Mouse (Mus musculus) kidney, postnatal 0 days (tissue): ENCODE data around the gene Ugt1a1. TPM values are rescaled to one million over a fixed set of nuclear protein-coding genes. Genes with fewer than 3 reads are reported as not detected.

Source experiments
- ATAC-seq: fragments of 200-750 bp; cut with Nextera tagmentation; replicated peaks from 2 replicates; pipeline ENCODE4 v1.8.0; 2017; ENCODE audit warnings: low read depth, moderate number of reproducible peaks, moderate TSS enrichment, moderate library complexity; ENCODE audit not compliant: low FRiP score
- DNase-seq: peaks from one replicate; pipeline ENCODE4 v3.0.0-alpha.2; 2016; ENCODE audit warnings: low spot score
- H3K27ac ChIP-seq: fragments of 300-500 bp; sonication (generic); 2 replicates; pipeline ENCODE4 v1.5.1; 2014; ENCODE audit warnings: mild to moderate bottlenecking
- H3K27me3 ChIP-seq: fragments of 300-500 bp; sonication (generic); 2 replicates; pipeline ENCODE4 v1.6.1; 2014; ENCODE audit warnings: low read length, mixed read lengths; ENCODE audit not compliant: insufficient read depth
- H3K36me3 ChIP-seq: fragments of 300-500 bp; sonication (generic); 2 replicates; pipeline ENCODE4 v1.6.1; 2014; ENCODE audit warnings: low read length, mixed read lengths; ENCODE audit not compliant: insufficient read depth
- H3K4me1 ChIP-seq: fragments of 300-500 bp; sonication (generic); replicated peaks from 2 replicates; pipeline ENCODE4 v1.6.1; 2014; ENCODE audit warnings: antibody characterized with exemption, low read length, mixed read lengths; ENCODE audit not compliant: insufficient read depth
- H3K4me2 ChIP-seq: fragments of 300-500 bp; sonication (generic); 2 replicates; pipeline ENCODE4 v1.6.1; 2014; ENCODE audit warnings: mild to moderate bottlenecking, low read length, moderate library complexity, mixed read lengths
- H3K4me3 ChIP-seq: fragments of 300-500 bp; sonication (generic); replicated peaks from 2 replicates; pipeline ENCODE4 v1.5.1; 2014; ENCODE audit warnings: low read depth, low read length
- H3K9ac ChIP-seq: fragments of 300-500 bp; sonication (generic); 2 replicates; pipeline ENCODE4 v1.6.1; 2014; ENCODE audit warnings: low read depth, low read length
- H3K9me3 ChIP-seq: fragments of 300-500 bp; sonication (generic); replicated peaks from 2 replicates; pipeline ENCODE4 v1.6.1; 2016; ENCODE audit warnings: low read length, inconsistent platforms, mixed read lengths
- CTCF ChIP-seq: IDR thresholded peaks from 2 replicates; pipeline ENCODE4 v1.5.1; 2016; ENCODE audit warnings: antibody characterized with exemption, low read depth, mild to moderate bottlenecking, moderate library complexity
- WGBS: fragments of 180-500 bp; shearing (Covaris S2); extraction: QIAGEN DNeasy Blood & Tissue Kit; methylation state at CpG from one replicate; pipeline ENCODE4 v1.1.7; 2014; 5-methylcytosine and 5-hydroxymethylcytosine counted together
- polyA plus RNA-seq: library from polyadenylated mRNA; unstranded; fragments of >200 nt; fragmentation: Nextera tagmentation; extraction: Ambion mirVana; gene quantifications from 2 replicates; pipeline ENCODE4 v1.2.1, GENCODE M21; 2015

Gene Ugt1a1
- polyA plus RNA-seq, 1 experiment from 2014 or later, result 6.2 TPM

GRCm38 (mm10) chr1:88263778-88264177 is 52.0 kb downstream of the Ugt1a1 start:
- H3K27ac ChIP-seq, result no peak overlapping the region
- peaks cover 14% of the 10 kb centered on the region for H3K4me1 ChIP-seq
- no peak overlapping the region for H3K9ac ChIP-seq
- no peak overlapping the region for H3K4me3 ChIP-seq
- no peaks in the 10 kb centered on the region for H3K27me3 ChIP-seq
- no peak for TF ChIP-seq CTCF
- peaks cover 89% of the 10 kb centered on the region for H3K36me3 ChIP-seq
- no peak overlapping the region for H3K4me2 ChIP-seq
- no peak for ATAC-seq
- DNase-seq, result no peak
- no peaks in the 10 kb centered on the region for H3K9me3 ChIP-seq
- WGBS, result 92% methylated on average over 5 of the region's 5 CpGs

- Histone ChIP-seq H3K4me3 (no peak overlapping the region), H3K9me3 (no peaks in the 10 kb centered on the region), H3K9ac (no peak overlapping the region), H3K4me1 (peaks cover 12% of the 10 kb centered on the region), H3K27ac (no peak overlapping the region), H3K36me3 (peaks cover 95% of the 10 kb centered on the region), H3K27me3 (no peaks in the 10 kb centered on the region), H3K4me2 (no peak overlapping the region)
- DNase-seq (no peak), ATAC-seq (no peak)
- 82% methylated on average over 7 of the region's 7 CpGs for whole genome bisulfite sequencing
- no peak for TF ChIP-seq CTCF
Observed at GRCm38 (mm10) chr1:88264237-88264868, 52.6 kb downstream of the Ugt1a1 start.

- no peak overlapping the region for H3K4me2 ChIP-seq
- H3K4me1 ChIP-seq, result peaks cover 7% of the 10 kb centered on the region; the same call in 1 of the 2 replicates
- H3K27me3 ChIP-seq, result no peaks in the 10 kb centered on the region
- no peak overlapping the region for H3K9ac ChIP-seq
- ATAC-seq, result no peak
- no peak for DNase-seq
- H3K27ac ChIP-seq, result no peak overlapping the region
- peaks cover 99% of the 10 kb centered on the region for H3K36me3 ChIP-seq
- no peaks in the 10 kb centered on the region for H3K9me3 ChIP-seq
- no peak for TF ChIP-seq CTCF
- H3K4me3 ChIP-seq, result no peak overlapping the region
- 78% methylated on average over 4 of the region's 4 CpGs for WGBS
Observed at GRCm38 (mm10) chr1:88264869-88265240, 53.1 kb downstream of the Ugt1a1 start.

GRCm38 (mm10) chr1:88266123-88266522 is 54.4 kb downstream of the Ugt1a1 start:
- H3K4me3 ChIP-seq, result no peak overlapping the region
- no peak overlapping the region for H3K27ac ChIP-seq
- ATAC-seq (no peak), DNase-seq (no peak)
- no peaks in the 10 kb centered on the region for H3K9me3 ChIP-seq
- H3K4me1 ChIP-seq, result 0 out of 2 replicates have a peak, but pooled peaks cover 4% of the 10 kb centered on the region
- no peak for TF ChIP-seq CTCF
- H3K36me3 ChIP-seq, result peaks cover 89% of the 10 kb centered on the region
- no peaks in the 10 kb centered on the region for H3K27me3 ChIP-seq
- no peak overlapping the region for H3K4me2 ChIP-seq
- H3K9ac ChIP-seq, result no peak overlapping the region
- WGBS, result 86% methylated on average over 13 of the region's 13 CpGs

- Histone ChIP-seq H3K27me3 (no peaks in the 10 kb centered on the region), H3K36me3 (peaks cover 86% of the 10 kb centered on the region), H3K9me3 (no peaks in the 10 kb centered on the region), H3K27ac (no peak overlapping the region), H3K4me2 (no peak overlapping the region), H3K4me1 (no peaks in the 10 kb centered on the region), H3K9ac (no peak overlapping the region), H3K4me3 (no peak overlapping the region)
- 90% methylated on average over 6 of the region's 6 CpGs for WGBS
- ATAC-seq (no peak), DNase-seq (no peak)
- TF ChIP-seq CTCF, result no peak
Observed at GRCm38 (mm10) chr1:88267489-88267888, 55.7 kb downstream of the Ugt1a1 start.

- ATAC-seq, result no peak
- no peak for TF ChIP-seq CTCF
- DNase-seq, result no peak
Observed at GRCm38 (mm10) chr1:88268070-88268469, 56.3 kb downstream of the Ugt1a1 start.

More at GRCm38 (mm10) chr1:88268070-88268469, 56.3 kb downstream of the Ugt1a1 start:
- Histone ChIP-seq H3K4me1 (no peaks in the 10 kb centered on the region), H3K27ac (no peak overlapping the region), H3K4me2 (no peak overlapping the region), H3K4me3 (no peak overlapping the region), H3K9me3 (no peaks in the 10 kb centered on the region), H3K36me3 (peaks cover 85% of the 10 kb centered on the region), H3K27me3 (no peaks in the 10 kb centered on the region), H3K9ac (no peak overlapping the region)
- WGBS, result 85% methylated on average over 6 of the region's 6 CpGs

Other genes with a start within 250 kb of the Ugt1a1 start
- 18.7 and 22.6 TPM in 2 replicates for gene Usp40, start 203.4 kb upstream of the Ugt1a1 start, polyA plus RNA-seq
- gene Ugt1a10, start 156.6 kb upstream of the Ugt1a1 start, polyA plus RNA-seq, result 52.3 and 54.5 TPM in 2 replicates
- gene Ugt1a9, start 141.2 kb upstream of the Ugt1a1 start, polyA plus RNA-seq, result 8.4 and 9.3 TPM in 2 replicates
- 0.05 TPM in 1 of 2 replicates, not detected in the other for gene Ugt1a8, start 124.1 kb upstream of the Ugt1a1 start, polyA plus RNA-seq
- 10.7 and 12.1 TPM in 2 replicates for gene Ugt1a7c, start 116.9 kb upstream of the Ugt1a1 start, polyA plus RNA-seq
- 0.55 and 0.65 TPM in 2 replicates for gene Ugt1a6b, start 108.7 kb upstream of the Ugt1a1 start, polyA plus RNA-seq
- 8.2 and 9.3 TPM in 2 replicates for gene Ugt1a6a, start 77.2 kb upstream of the Ugt1a1 start, polyA plus RNA-seq
- 0.06 TPM in 1 of 2 replicates, not detected in the other for gene Ugt1a5, start 45.9 kb upstream of the Ugt1a1 start, polyA plus RNA-seq
- 176 and 217 TPM in 2 replicates for gene Ugt1a2, start 11.4 kb upstream of the Ugt1a1 start, polyA plus RNA-seq
- 11.7 and 13.6 TPM in 2 replicates for gene Dnajb3, start 6.2 kb upstream of the Ugt1a1 start, polyA plus RNA-seq
- 0.60 and 0.66 TPM in 2 replicates for gene Mroh2a, start 15.0 kb downstream of the Ugt1a1 start, polyA plus RNA-seq
- gene Hjurp, start 65.7 kb downstream of the Ugt1a1 start, polyA plus RNA-seq, result 56.3 and 62.7 TPM in 2 replicates
- not detected in 2 replicates for gene Trpm8, start 65.7 kb downstream of the Ugt1a1 start, polyA plus RNA-seq
- 531 and 571 TPM in 2 replicates for gene Spp2, start 195.0 kb downstream of the Ugt1a1 start, polyA plus RNA-seq